Mouse (Mus musculus) lung, postnatal 0 days (tissue): ENCODE measurements around the gene Cdyl.

Experiments used
- CTCF ChIP-seq: IDR thresholded peaks from 2 replicates; pipeline ENCODE4 v1.5.1; 2016; ENCODE audit warnings: antibody characterized with exemption, mild to moderate bottlenecking
- EP300 ChIP-seq: IDR thresholded peaks from 2 replicates; pipeline ENCODE4 v1.6.1; 2016; ENCODE audit warnings: antibody characterized with exemption, mild to moderate bottlenecking, control low read depth

GRCm38 (mm10) chr13:35732131-35732530 lies 72.5 kb downstream of the Cdyl start:
- TF ChIP-seq CTCF (no peak), EP300 (no peak)
